Mouse (Mus musculus): ENCODE results near the gene Nap1l4.

The Nap1l4 gene

GRCm38 (mm10) chr7:143513763-143514415, 35.0 kb downstream of the Nap1l4 start:
- no peak for DNase-seq

GRCm38 (mm10) chr7:143511335-143511712, 37.6 kb downstream of the Nap1l4 start:
- no peak for DNase-seq

GRCm38 (mm10) chr7:143510593-143511334, 38.1 kb downstream of the Nap1l4 start:
- no peak for DNase-seq

- DNase-seq: no peak
Observed at GRCm38 (mm10) chr7:143509566-143509965, 39.3 kb downstream of the Nap1l4 start.

DNA sequence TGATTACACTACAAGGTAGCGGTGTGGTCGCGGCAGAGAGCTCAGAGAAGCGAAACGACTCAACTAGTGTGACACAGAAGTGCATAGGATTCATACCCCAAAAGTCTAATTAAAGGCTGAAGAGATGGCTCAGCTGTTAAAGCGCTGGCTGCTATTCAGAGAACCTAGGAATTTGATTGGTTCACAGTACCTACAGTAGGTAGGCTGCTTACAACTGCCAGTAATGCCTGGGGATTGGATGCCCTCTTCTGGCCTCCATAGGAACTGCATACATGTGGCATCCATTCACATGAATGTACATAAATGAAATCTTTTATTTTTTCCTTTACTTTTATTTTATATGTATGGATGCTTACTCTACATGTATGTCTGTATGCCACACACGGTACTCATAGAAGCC, 42.2 kb downstream of the Nap1l4 start:
- DNase-seq: peak; percentile 54 to 62

GRCm38 (mm10) chr7:143506271-143506670, 42.6 kb downstream of the Nap1l4 start:
- no peak for DNase-seq

DNA sequence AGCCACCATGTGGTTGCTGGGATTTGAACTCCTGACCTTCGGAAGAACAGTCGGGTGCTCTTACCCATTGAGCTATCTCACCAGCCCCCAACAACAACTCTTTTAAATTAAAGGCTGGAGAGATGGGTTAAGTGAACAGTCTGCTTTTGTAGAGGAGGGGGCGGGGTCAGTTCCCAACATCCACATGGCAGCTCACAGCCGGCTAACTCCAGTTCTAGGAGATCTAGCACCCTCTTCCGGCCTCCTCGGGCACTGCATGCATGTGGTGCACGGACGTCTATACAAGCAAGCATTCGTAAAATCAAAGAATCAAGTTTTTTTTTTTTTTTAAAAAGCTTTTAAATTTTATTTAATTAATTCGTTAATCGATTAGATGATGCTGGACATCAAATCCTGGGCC, 43.1 kb downstream of the Nap1l4 start:
- DNase-seq: peak; percentile 77 to 82

DNA sequence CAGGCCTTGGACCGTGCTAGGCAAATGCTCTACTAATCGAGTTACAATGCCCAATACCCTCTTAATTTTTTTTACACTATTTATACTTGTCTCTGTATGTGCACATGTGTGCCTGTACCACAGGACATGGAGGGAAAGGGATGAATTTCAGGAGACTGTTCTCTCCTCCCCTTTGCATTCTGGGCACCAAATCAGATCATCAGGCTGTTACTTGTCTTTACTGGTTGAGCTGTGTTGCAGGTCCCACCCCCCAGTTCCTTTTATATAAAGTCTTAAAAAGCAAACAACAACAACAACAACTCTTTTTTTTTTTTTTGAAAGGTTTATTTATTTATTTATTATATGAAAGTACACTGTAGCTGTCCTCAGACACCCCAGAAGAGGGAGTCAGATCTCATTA, 43.5 kb downstream of the Nap1l4 start:
- no peak for DNase-seq

DNA sequence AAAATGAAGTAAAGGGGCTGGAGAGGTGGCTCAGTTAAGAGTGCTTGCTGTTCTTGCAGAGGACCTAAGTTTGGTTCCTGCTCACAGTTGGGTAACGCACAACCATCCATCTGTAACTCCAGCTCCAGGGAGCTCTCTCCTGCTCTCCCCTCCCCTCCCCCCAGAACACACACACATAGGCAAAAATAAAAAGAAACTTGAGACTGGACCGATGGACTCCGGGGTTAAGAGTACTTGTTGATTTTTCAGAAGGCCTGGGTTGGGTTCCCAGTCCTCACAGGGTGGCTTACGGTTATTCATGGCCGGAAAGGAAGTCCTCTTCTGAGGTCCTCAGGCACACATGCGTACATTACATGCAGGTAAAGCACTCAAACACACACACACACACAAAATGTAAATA, 45.0 kb downstream of the Nap1l4 start:
- no peak for DNase-seq

DNA sequence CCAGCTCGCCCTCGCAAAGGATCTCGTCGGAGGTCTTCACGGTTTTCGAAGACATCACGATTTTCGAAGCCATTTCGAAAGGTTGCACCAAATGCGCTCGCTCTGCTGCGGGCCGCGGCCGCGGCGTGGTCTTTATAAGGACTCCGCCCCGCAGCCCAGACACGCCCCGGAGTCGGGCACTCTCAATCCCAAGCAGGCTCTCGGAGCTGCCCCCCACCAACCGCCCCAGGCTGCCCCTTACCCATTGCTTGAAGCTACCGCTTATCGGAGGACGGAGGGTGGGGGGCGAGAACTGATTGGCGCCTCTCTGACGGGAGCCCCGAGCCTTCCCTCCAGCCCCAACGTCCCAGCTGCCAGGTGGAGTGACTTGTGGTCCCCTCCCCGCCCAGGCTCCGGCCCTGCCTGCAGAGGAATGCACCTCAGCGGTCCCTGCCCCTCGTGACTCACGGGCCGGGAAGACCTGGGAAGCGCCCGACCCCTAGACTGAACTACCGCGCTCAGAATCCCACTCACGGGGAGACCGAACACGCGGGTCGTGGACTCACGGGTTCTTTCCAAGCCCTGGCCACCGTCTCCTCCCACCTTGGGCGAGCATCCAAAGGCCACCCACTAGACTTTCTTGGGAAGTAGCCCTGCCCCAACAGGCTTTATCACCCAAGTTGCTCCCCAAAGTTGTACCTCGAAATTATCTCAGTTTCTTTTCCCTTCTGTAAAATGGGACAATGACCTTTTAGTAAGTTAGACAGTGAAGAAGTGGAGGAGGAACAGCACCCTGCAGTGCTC, 46.3 kb downstream of the Nap1l4 start, which contains the start of gene Phlda2:
Gene Phlda2 (minus strand): TSS at position 733 of the 783 bp plus-strand sequence.
- DNase-seq: peak; percentile 46 to 54

DNA sequence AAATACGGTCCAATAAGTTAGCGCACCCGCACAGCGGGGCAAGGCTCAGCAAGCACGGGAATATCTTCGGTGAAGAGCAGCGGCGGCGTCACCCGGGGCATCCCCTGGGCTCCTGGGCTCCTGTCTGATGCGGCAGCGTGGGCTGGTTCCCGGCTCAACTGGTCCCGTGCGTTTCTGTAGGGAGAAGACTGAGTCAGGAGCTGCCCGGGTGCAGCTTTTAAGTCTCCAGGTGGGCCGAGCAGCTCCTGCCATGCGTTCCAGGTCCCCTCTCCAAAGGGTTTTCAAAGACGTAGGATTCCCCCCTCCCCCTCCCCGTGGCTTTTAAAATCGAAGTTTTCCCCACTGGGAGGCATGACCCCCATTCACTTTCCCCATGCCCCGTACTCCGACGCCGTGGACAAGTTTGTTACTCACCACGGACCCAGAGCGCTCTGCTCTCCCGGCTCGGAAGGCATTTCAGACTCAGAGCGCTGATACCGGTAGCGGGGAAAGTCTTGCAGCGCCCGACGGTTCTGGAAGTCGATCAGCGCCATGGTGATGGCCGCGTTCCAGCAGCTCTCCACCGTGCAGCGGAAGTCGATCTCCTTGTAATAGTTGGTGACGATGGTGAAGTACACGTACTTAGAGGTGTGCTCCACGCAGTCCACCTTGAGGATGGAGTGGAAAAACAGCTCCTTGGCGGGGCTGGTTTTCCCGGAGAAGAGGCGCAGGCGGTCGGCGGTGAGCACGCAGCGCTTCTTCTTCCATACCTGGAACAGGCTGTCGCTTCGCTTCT, 47.1 kb downstream of the Nap1l4 start:
- DNase-seq: peak; percentile 70 to 73

- DNase-seq: peak in 1 of 2 experiments; percentile 26
Observed at GRCm38 (mm10) chr7:143500912-143501311, 48.0 kb downstream of the Nap1l4 start.

DNA sequence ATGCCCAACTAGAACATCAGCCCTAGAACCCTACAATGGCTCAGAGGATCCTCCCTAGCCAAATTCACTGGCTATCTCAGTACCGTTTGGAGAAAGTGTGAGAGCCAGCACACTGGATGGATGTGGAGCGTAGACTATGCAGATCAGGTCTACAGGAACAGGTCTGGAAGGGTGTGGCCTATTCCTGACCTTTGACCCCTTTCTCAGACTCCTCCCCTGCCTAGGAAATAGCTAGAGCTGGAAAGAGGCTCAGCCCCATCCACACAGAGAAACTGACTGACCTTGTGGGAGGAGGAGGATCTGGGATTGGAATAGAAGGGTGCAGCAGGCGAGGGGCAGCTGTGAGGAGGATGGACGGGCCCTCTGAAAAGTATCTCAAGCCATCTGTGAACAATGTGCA, 50.3 kb downstream of the Nap1l4 start:
- no peak for DNase-seq

DNA sequence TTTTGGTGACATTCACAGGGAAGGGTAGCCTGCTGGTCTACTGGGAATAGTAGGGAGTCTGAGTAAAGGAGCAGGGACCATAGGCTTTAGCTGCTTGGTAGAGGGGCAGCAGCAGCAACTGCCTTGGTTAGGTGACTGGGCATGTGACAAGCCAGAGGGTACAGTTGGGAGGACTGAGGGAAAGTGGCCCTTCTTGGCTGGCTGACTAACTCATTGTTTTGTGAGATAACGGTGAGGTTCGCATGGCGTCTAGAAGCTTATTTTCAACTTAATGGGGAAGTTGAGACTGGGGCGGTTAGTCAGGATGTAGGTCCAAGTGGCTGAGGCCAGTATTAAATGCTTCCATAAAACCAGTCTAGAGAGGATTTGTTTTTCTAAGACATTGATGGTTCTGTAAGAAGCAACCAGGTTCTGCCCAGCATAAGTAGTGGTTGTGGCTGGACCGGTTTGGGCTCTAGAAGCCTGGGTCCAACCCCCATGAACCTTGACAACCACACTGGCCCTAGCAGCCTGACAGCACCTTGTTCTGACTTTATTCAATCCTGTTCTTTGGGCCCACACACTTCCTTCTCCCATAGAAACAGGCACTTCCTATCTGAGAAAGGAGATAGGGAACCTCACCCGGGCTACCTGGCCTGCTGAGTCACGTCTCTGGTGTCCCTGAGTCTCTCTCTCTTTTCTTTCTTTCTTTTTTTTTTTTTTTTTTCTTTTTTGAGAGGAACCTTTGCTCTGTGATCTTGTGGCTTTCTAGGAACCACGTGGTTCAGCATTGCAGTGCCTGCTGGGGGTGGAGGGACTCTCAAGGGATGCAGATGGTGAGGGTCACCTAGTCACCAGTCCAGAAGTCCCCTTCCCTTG, 53.6 kb downstream of the Nap1l4 start:
- no peak for DNase-seq

- DNase-seq: no peak
Observed at GRCm38 (mm10) chr7:143493616-143494126, 55.2 kb downstream of the Nap1l4 start.

- DNase-seq: no peak
Observed at GRCm38 (mm10) chr7:143489735-143490134, 59.2 kb downstream of the Nap1l4 start.

GRCm38 (mm10) chr7:143482541-143482940, 66.4 kb downstream of the Nap1l4 start:
- DNase-seq: no peak

- no peak for DNase-seq
Observed at GRCm38 (mm10) chr7:143481806-143482387, 67.0 kb downstream of the Nap1l4 start.

DNA sequence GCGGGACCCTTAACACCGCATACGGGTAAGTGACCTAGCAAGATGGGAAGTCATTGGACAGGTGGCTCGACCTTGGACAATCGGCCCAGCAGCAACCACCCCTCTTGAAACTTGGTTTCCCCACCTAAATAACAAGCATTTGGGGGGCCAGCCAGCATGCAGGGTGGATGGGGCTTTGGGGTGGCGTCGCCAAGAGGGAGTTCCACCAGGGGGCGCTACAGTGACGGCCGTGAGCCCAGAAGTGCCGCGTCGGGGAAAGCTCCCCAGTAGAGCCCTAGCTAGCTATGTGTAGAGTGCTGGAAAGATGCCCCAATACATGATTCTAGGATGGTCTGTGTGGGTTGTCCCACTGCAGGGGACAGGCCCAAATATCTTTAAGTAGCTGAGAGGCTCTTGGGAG, 68.4 kb downstream of the Nap1l4 start:
- peak; percentile 55 to 60 for DNase-seq

GRCm38 (mm10) chr7:143477800-143478199, 71.1 kb downstream of the Nap1l4 start:
- DNase-seq: no peak

DNA sequence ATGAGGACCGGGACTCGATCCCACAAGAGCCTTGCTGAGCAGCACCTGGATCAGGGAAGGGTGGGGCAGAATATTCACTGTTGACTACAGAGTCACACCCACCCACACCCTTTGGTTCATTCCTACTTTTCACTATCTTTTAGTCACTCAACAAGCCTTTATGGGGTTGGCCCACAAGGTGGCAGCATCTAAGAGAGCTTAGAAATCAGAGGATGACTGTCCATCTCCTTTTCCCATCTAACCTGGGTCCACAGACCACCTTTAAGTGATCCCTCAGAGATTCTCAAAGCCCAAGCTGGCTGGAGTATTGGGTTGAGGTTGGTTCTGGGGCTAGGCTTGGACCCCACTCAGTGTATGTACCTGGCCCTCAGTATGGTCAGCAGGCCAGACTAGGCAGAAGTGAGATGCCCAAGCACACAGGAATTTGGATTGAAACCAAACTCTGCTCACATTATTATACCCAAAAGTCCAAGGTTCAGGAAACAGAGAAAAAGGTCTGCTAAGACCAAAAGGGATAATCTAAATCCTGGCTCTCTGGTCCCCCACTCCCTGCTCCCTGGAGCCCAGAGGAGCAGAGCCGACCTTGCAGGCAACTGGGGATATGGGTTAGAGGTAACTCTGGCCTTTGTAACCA, 72.1 kb downstream of the Nap1l4 start:
- no peak for DNase-seq
